In genomic region chr8:118448011-118448410, GRCm38 (mm10) we compare ENCODE assay signal across 25 mouse cellular contexts.
DNase-seq lines count a peak whose midpoint lies in the region; ATAC-seq and TF ChIP-seq lines count a peak whose summit lies in the region.
"Had no signal": no experiment of that assay in that cellular context is flagged by ENCODE, and none has a peak within 500 bp of the region (broad histone marks: within the 10 kb centered on the region; RNA-seq: fewer than 3 reads in every experiment).

No protein-coding gene starts in this region.

- H3K27me3 ChIP-seq in forebrain, embryonic 14.5 days (replicated peaks; ENCODE audit: control insufficient read depth, insufficient read depth, low read length): no peaks in the 10 kb centered on the region
- no peaks in the 10 kb centered on the region for H3K27me3 ChIP-seq in forebrain, embryonic 16.5 days (replicated peaks; ENCODE audit: control insufficient read depth, insufficient read depth, low read length)
- H3K27me3 ChIP-seq in forebrain, postnatal 0 days (ENCODE audit: insufficient read depth, low read length): no peaks in the 10 kb centered on the region
- no peaks in the 10 kb centered on the region for H3K27me3 ChIP-seq in forebrain, embryonic 12.5 days
- no peaks in the 10 kb centered on the region for H3K27me3 ChIP-seq in kidney, adult 2 months (replicated peaks; ENCODE audit: control insufficient read depth, insufficient read depth, low read length)
- H3K27me3 ChIP-seq: CH12.LX; embryonic facial prominence, embryonic 13.5 days; embryonic facial prominence, embryonic 15.5 days had no signal

- no peak overlapping the region for H3K9ac ChIP-seq in forebrain, embryonic 14.5 days (ENCODE audit: low read length)
- H3K9ac ChIP-seq in forebrain, embryonic 16.5 days (replicated peaks; ENCODE audit: low read depth, low read length): no peak overlapping the region
- H3K9ac ChIP-seq in forebrain, postnatal 0 days: no peak overlapping the region
- no peak overlapping the region for H3K9ac ChIP-seq in forebrain, embryonic 12.5 days
- H3K9ac ChIP-seq: embryonic facial prominence, embryonic 13.5 days; embryonic facial prominence, embryonic 15.5 days had no signal

- TF ChIP-seq POLR2A in kidney, adult 2 months (IDR thresholded peaks at IDR 0.05; ENCODE audit: low read depth, low read length): no peak

- H3K4me1 ChIP-seq in forebrain, embryonic 14.5 days (ENCODE audit: control insufficient read depth, insufficient read depth, low read length): no peaks in the 10 kb centered on the region
- H3K4me1 ChIP-seq in forebrain, embryonic 16.5 days (replicated peaks; ENCODE audit: control insufficient read depth, insufficient read depth, low read length): peaks cover 8% of the 10 kb centered on the region
- no peaks in the 10 kb centered on the region for H3K4me1 ChIP-seq in forebrain, postnatal 0 days (ENCODE audit: insufficient read depth)
- no peaks in the 10 kb centered on the region for H3K4me1 ChIP-seq in forebrain, embryonic 12.5 days
- no peaks in the 10 kb centered on the region for H3K4me1 ChIP-seq in kidney, adult 2 months (ENCODE audit: control insufficient read depth, insufficient read depth, low read length)
- H3K4me1 ChIP-seq: embryonic facial prominence, embryonic 13.5 days; embryonic facial prominence, embryonic 15.5 days; forebrain, embryonic 10.5 days had no signal

- no peaks in the 10 kb centered on the region for H3K36me3 ChIP-seq in forebrain, embryonic 14.5 days (ENCODE audit: control insufficient read depth, insufficient read depth, low read length)
- H3K36me3 ChIP-seq in forebrain, embryonic 16.5 days (ENCODE audit: control insufficient read depth, insufficient read depth): no peaks in the 10 kb centered on the region
- no peaks in the 10 kb centered on the region for H3K36me3 ChIP-seq in forebrain, postnatal 0 days (ENCODE audit: insufficient read depth)
- no peaks in the 10 kb centered on the region for H3K36me3 ChIP-seq in forebrain, embryonic 12.5 days (replicated peaks)
- H3K36me3 ChIP-seq in kidney, adult 2 months (ENCODE audit: control insufficient read depth, insufficient read depth, low read length): no peaks in the 10 kb centered on the region
- H3K36me3 ChIP-seq: embryonic facial prominence, embryonic 13.5 days; embryonic facial prominence, embryonic 15.5 days; forebrain, embryonic 10.5 days; G1E had no signal

- H3K4me2 ChIP-seq in forebrain, embryonic 14.5 days (ENCODE audit: low read length): no peak overlapping the region
- no peak overlapping the region for H3K4me2 ChIP-seq in forebrain, embryonic 16.5 days (ENCODE audit: low read length)
- H3K4me2 ChIP-seq in forebrain, postnatal 0 days (ENCODE audit: low read depth): no peak overlapping the region
- no peak overlapping the region for H3K4me2 ChIP-seq in forebrain, embryonic 12.5 days
- H3K4me2 ChIP-seq: embryonic facial prominence, embryonic 13.5 days; embryonic facial prominence, embryonic 15.5 days had no signal

- peak; percentile 59 for DNase-seq in forebrain, embryonic 14.5 days (ENCODE audit: low spot score)
- peak; percentile 59 for DNase-seq in forebrain, postnatal 0 days
- DNase-seq in kidney, adult 2 months: peak; percentile 2
- no peak for DNase-seq in kidney, adult 11 months
- no peak for DNase-seq in ovary, postnatal 36 days (ENCODE audit: low spot score)
- DNase-seq: adrenal gland, adult 2 months; adrenal gland, postnatal 14 days; adrenal gland, postnatal 36 days; B cell, adult 2 months; cerebellum, adult 11 months; cerebellum, adult 18-20 months; cerebellum, adult 8-10 months; cerebellum, adult 9-11 months; cerebellum, postnatal 14 days; cerebellum, postnatal 36 days; embryo, embryonic 11 days had no signal

- H3K4me3 ChIP-seq in forebrain, embryonic 14.5 days (ENCODE audit: low read depth, low read length): no peak overlapping the region
- H3K4me3 ChIP-seq in forebrain, embryonic 16.5 days (replicated peaks; ENCODE audit: low read length): no peak overlapping the region
- H3K4me3 ChIP-seq in forebrain, postnatal 0 days (ENCODE audit: low read depth, low read length): no peak overlapping the region
- no peak overlapping the region for H3K4me3 ChIP-seq in forebrain, embryonic 12.5 days (replicated peaks)
- no peak overlapping the region for H3K4me3 ChIP-seq in kidney, adult 2 months (ENCODE audit: insufficient read depth, low read depth, low read length)
- H3K4me3 ChIP-seq: embryonic facial prominence, embryonic 13.5 days; embryonic facial prominence, embryonic 15.5 days; erythroblast, embryonic 14.5 days; forebrain, embryonic 10.5 days had no signal

- no peak for ATAC-seq in forebrain, embryonic 14.5 days
- ATAC-seq in forebrain, embryonic 16.5 days: no peak
- no peak for ATAC-seq in forebrain, postnatal 0 days
- ATAC-seq in forebrain, embryonic 12.5 days (ENCODE audit: low FRiP score): no peak
- ATAC-seq: CD4-positive, CD25-positive, alpha-beta regulatory T cell, adult 4 months had no signal

- 64% methylated on average over 6 of the region's 6 CpGs for WGBS in forebrain, embryonic 14.5 days
- 44% methylated on average over 6 of the region's 6 CpGs for WGBS in forebrain, embryonic 16.5 days
- WGBS in forebrain, postnatal 0 days: 38% methylated on average over 6 of the region's 6 CpGs
- 92% methylated on average over 6 of the region's 6 CpGs for WGBS in forebrain, embryonic 12.5 days
- WGBS in kidney, adult 2 months: 78% methylated on average over 6 of the region's 6 CpGs

- H3K9me3 ChIP-seq in forebrain, embryonic 14.5 days (replicated peaks; ENCODE audit: control insufficient read depth, low read length): no peaks in the 10 kb centered on the region
- no peaks in the 10 kb centered on the region for H3K9me3 ChIP-seq in forebrain, embryonic 16.5 days (ENCODE audit: control insufficient read depth, low read length)
- H3K9me3 ChIP-seq in forebrain, postnatal 0 days (ENCODE audit: low read length): no peaks in the 10 kb centered on the region
- no peaks in the 10 kb centered on the region for H3K9me3 ChIP-seq in forebrain, embryonic 12.5 days
- H3K9me3 ChIP-seq: embryonic facial prominence, embryonic 13.5 days; embryonic facial prominence, embryonic 15.5 days; forebrain, embryonic 10.5 days had no signal

- no peak for TF ChIP-seq CTCF in forebrain, postnatal 0 days (IDR thresholded peaks at IDR 0.05; ENCODE audit: low read depth)
- TF ChIP-seq CTCF in kidney, adult 2 months (conservative IDR thresholded peaks at IDR 0.05; ENCODE audit: insufficient read depth, insufficient read length, low read depth, low read length): no peak

- no peak overlapping the region for H3K27ac ChIP-seq in forebrain, embryonic 14.5 days (ENCODE audit: low read depth, low read length)
- H3K27ac ChIP-seq in forebrain, embryonic 16.5 days (ENCODE audit: low read length): no peak overlapping the region
- H3K27ac ChIP-seq in forebrain, postnatal 0 days (ENCODE audit: low read depth, low read length): no peak overlapping the region
- H3K27ac ChIP-seq in forebrain, embryonic 12.5 days: no peak overlapping the region
- H3K27ac ChIP-seq in kidney, adult 2 months (ENCODE audit: insufficient read depth, low read depth, low read length): no peak overlapping the region
- H3K27ac ChIP-seq: embryonic facial prominence, embryonic 13.5 days; embryonic facial prominence, embryonic 15.5 days; forebrain, embryonic 10.5 days had no signal

Comparison
In these comparisons a context has a peak if more than half of its experiments do, and no peak if none do; other contexts are left out.
1. DNase-seq: peak in forebrain, embryonic 14.5 days (single experiment), forebrain, postnatal 0 days (single experiment) and kidney, adult 2 months (single experiment); none in kidney, adult 11 months (single experiment) and ovary, postnatal 36 days (single experiment).